Mouse (Mus musculus): ENCODE data around the gene Mettl21e.

DNA sequence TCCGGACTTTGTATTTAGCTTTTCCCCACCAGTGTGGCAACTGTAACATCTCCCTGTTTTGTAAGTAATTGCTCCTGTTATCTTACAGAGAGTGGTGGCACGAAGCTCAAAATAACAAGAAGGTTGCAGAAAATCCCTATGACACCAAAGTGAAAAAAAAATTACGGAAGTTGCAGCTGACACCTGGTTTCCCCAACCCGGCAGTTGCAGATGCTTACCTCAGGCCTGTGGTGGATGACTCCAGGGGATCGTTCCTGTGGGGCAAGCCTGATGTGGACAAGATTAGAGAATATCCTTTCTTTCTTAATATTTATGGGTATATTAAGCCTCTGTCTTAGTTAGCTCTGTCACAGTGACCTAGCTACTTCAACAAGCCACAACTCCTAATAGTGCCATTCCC is 40.7 kb downstream of the Mettl21e start:
- TF ChIP-seq TAL1 (IDR thresholded peaks at IDR 0.05; ENCODE audit: low read length) (no peak), GATA1 (IDR thresholded peaks at IDR 0.05; ENCODE audit: low read length) (no peak)
